Mouse (Mus musculus) thymus, postnatal 36 days (tissue): ENCODE results near the gene Kcnip2.
A peak's percentile ranks its signal among the peaks of the same experiment; 100 is the strongest.

Experiments used
- DNase-seq, 2 experiments: peaks; one replicate each; pipeline ENCODE4 v3.0.0; 2022; ENCODE audit warnings: mixed read lengths in 2 of 2

Gene Kcnip2

DNA sequence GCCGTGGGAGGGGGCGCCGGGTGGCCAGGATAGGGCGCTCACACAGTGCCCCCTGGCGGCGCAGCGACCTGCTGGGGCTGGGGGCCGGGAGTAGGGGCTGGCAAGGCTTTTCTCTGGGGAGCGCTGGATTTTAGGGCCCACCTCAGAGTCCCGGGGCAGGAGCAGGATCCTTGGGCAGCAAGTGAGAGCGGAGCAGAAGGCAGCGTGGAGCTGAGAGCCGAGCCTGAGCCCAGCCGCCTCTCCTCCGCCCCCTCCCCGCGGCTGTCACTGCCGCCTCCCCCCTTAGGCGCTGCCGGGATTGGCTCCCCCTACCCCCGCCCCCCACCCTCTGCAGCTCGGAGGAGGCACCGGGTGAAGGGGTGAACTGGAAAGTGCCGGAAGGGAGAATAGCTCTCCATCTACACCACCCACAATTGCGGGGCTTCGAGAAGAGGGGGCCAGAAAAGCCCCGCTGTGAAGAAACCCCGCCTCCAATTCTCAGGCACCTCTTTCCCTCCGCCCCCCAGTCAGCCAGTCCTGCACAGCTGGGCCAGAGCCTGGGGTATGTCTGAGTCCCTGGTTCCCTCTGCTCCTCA lies at the start of gene Kcnip2:
TSS of gene Kcnip2 (minus strand) at position 231 of the 575 bp plus-strand sequence.
- DNase-seq = peak; percentile 58 to 69

DNA sequence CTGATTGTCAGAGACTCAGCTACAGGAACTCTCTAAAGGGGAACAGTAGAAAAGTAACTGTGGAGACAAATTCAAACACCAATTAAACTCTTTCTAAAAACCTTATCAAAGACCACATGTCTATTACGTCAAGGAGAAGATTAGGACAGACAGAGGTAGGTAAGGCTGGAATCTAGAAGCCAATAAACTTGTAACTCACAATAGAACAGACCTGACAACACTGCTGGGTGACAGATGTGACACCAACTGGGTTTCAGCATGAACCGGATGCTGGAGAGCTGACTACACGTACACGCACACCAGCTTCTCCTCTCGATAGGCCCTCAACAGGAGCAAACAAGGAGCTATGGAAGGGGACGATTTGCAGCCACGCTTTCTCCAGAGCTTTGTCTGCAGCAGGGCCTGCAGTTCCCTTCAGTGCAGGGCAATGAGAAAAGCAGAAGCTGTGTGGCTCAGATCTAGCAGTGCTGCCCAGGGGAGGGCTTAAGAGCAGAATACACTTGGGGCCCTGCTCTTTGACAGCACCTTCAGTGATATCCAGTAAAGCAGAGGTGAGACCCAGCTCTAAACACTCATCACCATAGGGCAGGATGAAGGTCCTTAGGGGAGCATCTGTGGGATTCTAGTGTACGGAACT lies 39.5 kb upstream of the Kcnip2 start:
- no peak for DNase-seq

DNA sequence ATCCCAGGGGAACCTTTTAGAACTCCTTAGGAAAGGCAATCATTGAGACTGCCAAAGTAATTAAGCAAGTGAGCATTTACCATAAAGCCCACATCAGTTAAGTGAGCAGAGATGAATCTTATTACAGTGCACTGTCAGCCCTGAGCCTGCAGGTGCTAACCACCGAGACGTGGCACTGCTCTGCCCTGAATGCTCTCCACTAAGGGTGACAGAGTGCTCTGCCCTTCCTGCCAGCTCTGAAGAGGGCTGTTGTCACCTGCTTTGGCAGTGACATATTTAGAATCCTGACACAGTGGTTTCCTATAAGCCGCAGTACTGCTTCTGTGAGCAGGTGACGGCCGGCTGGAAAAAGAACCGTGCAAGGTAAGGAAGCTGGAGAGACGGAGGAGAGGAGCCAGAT lies 38.7 kb upstream of the Kcnip2 start:
- DNase-seq = peak; percentile 54 to 74

DNA sequence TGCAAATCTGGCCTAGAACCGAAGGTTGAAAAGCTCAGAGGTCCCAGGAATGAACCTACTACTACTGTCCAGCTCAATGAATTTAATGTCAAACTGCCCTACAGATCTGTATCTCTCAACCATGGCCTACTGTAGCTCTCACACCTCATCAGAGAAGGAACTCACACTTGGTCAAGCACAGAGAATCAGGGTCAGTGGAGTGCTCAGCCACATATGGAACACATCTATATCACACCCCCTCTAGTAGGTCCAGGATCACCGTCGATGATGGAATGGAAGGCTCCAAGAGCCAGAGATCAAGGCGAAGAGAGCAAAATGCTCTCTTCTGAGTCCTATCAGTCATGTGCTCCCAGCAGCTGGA lies 31.9 kb upstream of the Kcnip2 start:
- DNase-seq = no peak

DNA sequence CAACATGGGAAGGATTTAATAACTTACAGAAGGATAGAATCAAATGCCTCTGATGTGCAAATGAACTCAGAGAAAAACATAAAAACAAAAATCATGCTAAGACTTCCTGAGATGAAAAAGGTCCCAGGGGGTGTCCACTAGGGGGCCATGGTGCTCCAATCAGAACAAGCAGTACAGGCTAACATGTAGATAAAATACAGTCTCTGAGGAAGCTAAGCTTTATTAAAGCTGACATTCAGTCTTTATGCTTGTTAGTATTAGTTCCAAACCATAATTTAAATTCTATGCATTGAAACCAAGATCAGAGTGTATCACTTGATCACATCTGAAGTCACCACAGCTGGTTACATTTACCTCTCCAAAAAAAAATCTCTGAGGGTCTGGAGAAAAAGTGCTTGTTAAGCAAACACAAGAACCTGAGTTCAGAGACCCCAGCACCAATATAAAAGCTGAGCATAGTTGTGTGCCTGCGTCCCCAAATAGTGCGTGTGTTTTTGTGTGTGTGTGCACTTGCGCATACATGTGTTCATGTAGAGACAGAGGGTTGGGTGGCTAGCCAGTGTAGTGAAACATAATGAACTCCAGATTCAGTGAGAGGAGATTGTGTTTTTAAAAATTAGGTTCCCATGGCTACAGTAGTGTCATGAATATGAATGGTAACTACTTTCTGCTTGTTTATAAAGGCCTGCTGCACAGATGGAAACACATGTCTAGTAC lies 31.3 kb upstream of the Kcnip2 start:
- DNase-seq = peak; percentile 33 to 41

DNA sequence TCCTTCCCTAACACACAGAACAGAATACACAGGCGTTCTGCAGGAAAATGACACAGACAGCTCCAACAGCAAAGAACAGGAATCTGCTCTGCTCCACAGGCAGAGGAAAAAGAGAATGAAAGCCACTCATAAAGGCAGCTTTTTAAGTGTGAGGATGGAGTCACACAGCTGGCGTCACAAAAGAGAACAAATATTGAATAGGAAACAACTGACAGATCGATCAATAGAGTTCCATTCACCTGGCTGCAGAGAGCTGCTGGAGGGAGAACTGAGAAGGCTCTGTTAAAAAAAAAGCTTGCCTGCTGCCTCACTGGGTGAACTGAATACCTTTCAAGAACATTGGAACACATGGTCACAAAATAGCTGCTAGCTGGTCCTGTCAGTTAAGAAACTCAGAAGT lies 28.3 kb upstream of the Kcnip2 start:
- DNase-seq = no peak

DNA sequence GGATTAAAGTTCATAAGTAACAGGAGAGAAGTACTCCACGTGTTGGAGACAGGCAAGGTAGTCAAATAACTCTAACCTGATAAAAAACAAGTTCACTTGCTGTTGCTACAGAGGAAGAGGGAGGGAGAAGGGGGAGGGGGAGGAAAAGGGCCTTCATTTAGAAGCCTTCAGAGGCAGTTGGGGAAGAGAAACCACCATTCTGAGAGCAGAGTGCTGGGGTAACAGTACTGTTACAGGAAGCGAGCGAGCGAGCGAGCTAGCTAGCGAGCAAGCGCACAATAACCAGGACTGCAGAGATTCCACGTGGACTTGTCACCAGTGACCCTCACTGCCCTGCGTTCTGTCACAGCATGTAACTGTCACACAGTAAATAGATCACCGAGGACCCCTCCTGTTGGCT lies 27.6 kb upstream of the Kcnip2 start:
- DNase-seq = peak; percentile 44 to 57

DNA sequence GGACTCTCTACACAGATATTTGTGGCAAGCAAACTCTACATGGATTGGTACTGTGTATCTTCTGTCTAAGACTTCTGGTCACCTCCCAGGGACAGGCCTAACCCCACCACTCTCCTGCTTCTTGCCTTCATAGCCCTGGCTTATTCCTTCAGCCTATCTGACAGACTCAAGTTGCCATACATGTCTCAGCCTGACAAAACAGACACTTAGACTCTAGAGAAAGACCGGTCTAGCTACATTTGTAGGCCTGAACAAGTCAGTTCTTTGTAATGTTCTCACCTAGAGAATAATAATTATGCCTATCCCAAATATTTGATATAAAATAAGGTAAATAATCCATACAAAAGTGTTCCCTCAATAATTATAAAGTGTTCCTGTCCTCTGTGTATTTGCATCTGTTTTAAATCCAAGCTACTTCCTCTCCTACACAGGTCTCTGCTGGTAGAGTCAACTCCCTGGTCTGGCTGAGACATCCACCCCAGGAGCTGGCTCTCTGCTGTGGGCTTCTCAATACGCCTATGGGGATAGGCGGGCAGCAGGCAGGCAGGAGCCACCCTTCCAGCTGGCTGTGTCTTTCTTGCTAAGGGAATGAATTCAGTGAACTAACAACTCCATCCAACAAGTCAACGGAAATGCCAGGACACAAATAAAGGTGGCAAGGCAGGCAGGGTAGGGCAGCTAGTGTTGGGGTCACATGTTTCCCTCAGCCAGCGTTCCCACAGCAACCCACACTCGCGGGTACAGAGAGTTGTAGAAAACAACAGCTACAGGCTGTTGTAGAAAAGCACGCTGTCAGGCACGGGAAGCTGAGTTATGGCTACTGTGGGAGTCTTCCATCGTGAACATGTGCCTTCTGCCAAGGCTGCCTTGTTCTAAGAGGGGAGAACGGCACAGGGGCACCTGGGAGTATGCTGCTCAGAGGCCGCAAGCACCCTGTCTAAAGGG lies 21.5 kb upstream of the Kcnip2 start:
- DNase-seq = no peak

DNA sequence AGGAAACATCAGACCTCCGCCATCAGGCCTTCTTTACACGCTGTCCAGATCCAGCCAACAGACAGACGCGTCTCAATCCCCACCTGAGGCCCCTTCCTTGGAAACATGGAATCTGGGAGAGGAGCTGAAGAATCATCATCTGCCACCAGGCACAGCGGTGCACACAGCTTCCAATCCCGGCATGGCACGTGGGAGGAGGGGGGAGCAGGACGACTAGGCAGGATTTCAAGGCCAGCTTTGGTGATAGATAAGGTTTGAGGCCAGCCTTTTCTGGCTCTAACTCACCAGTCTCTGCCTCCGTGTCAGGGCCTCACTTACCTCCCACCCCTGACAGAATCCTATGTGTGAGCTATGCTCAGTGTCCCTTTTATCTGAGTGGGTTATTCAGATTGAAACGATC lies 19.6 kb upstream of the Kcnip2 start:
- no peak for DNase-seq

DNA sequence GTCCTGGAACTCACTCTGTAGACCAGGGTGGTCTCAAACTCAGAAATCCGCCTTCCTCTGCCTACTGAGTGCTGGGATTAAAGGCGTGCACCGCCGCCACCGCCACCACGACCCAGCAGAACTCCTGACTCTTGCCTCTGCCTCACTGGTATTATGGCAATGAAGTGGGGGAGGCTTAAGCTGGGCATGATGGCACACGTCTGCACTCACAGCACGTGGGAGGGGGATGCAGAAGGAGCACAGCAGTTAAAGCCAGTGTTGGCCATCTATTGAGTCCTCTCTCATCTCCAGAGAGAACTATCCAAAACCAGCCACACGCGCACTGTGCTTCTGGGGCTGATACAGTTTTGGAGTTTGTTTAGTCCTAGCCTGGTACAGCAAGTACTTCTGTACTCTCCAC lies 17.8 kb upstream of the Kcnip2 start:
- no peak for DNase-seq

DNA sequence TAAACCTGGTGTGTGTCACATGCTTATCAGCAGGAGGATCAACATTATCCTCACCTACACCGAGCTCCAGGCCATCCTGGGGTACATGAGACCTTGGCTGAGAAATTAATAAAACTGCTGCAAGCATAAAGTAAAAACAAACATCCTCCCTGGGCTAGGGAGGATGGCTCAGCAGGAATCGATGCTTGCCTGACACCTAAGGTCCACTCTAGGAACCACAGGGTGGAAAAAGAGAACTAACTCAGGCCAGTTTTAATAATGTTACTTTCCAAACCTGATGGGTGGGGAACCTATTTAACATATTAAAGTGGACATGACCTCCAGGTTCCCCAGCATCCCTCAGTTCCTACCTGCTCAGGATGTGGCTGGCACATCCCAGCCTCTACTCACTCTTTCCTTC lies 14.8 kb upstream of the Kcnip2 start:
- DNase-seq = no peak

DNA sequence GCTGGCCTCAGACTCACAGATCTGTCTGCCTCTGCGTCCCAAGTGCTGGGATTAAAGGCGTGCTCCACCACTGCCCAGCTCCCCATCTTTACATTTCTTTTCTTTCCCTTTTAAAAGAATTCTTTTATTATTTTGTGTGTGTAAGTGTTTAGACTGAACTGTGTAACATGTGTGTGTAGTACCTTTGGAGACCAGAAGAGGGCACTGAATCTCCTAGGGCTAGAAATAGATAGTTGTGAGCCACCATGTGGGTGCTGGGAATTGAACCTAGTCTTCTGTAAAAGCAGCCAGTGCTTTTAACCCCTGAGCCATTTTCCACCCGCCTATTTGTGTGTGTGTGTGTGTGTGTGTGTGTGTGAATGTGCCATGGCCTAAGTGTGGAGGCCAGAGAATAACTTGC lies 11.9 kb upstream of the Kcnip2 start:
- DNase-seq = no peak

DNA sequence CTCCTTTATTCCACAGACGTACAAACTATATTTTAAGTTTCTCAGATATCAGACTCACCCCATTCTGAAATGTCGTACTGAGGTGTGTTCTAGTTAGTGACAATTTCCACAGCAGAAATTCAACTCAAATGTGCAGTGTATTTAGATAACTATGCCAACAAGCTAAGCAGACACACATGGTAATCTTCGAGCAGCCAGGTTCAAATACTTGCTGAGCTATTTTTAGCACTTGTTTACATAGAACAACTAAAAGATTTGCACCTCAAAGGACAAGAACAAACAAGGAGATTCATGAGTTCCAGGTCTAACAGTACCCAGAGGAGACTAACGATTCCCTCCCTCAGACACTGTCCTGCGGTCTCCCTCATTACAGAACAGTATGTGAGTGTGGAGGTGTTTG lies 11.3 kb upstream of the Kcnip2 start:
- no peak for DNase-seq

DNA sequence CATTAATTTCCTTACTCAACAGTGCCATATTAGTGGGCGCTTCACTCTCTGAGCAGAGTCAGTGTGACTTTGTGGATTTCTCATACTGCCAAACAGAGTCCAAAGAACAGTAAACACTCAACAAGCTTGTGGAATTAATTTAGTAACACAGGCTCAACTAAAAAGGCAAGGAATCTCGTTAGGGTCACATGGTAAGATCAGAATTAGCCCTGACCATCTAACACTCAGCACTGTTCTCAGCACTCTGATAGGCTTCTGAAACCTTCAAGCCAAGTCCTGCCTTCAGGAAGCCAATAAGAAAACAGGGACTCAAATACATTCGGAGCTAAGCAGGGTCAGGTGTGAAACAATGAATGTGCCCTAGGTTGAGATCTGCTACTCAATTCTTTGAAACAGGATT lies 10.3 kb upstream of the Kcnip2 start:
- no peak for DNase-seq

DNA sequence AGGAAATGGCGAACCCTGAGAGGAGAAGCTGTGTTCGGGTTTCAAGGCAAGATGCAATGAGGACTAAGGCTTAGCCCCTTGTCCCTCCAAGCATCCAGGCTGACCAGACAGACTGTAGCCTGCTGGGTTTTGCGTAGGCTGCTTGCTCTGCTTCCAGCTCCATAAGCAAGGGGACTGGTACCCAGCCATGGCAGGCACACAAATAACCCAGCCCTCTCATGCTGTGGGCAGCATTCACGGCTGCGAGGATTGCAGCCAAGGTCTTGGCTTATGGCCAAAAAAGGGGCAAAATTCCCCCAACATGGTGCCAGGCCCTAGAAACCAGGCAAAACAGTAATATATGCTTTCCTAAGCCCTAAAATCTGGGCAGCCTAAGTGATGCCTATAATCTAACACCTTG lies 6.0 kb upstream of the Kcnip2 start:
- DNase-seq = no peak

DNA sequence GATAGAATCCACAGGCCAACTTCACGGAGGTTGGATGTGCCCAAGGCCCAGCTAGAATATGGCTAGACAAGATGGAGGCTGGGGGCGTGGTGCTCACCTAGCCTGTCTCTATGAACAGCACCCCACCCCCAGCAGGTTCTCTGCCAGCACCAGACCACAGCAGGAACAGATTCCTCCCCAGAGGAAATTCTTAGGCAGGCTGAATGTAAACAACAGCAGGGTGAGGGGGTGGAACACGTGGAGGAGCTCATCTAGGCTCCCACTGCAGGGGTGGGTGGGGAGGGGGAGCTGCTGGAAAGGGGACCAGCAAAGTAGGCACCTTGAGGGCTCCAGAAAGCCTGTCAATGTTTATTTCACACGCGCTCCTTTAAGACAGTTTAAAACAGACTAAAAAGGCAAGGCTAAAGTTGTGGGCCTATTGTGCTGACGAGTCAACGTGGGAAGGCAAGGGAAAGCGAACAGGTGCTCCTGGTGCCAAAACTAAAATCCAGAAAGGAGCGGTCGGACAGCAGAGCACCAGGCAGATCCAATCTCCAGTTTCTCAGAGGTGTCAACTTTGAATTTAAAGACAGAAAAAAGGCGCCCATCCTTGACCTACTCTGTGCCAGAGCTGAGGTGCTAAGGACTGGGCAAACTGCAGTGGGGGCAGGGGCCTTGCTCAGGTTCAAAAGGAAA lies 2.1 kb upstream of the Kcnip2 start:
- no peak for DNase-seq

DNA sequence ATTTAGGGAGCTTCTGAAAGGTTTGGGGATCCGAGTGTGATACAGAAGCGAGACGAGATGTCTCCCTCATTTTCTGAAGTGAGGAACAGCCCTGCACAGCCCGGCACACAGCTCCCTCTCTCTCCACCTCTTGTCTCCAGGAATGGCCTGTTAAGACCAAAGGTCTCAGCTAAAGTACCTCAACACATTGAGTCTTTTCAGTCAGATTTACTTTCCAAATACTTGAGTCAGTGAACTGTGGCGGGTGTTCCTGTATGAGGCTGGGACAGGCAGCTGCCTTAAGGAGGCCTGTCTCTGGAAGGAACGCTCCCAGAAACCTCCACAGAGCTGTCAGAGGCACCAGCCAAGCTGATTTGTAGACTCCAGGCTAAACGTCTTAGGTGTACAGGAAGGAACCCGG lies 866 bp upstream of the Kcnip2 start:
- no peak for DNase-seq

DNA sequence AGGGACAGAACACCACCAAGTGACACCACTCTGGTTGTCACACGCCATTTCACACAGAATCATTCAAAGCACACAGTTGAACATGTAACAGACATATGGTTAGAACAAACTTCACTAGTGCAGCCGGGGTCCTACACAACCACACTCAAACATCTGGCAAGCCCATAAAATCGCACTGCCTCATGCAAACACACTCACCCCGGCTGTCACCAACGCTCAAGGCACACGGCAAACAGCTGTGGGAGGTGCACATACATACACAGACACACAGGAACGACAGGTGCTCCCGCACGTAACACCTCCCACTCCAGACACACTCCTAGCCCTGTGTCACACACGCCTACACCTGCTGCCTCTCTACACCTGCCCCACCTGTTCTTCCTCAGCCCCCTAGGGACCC lies 691 bp downstream of the Kcnip2 start:
- DNase-seq = no peak

DNA sequence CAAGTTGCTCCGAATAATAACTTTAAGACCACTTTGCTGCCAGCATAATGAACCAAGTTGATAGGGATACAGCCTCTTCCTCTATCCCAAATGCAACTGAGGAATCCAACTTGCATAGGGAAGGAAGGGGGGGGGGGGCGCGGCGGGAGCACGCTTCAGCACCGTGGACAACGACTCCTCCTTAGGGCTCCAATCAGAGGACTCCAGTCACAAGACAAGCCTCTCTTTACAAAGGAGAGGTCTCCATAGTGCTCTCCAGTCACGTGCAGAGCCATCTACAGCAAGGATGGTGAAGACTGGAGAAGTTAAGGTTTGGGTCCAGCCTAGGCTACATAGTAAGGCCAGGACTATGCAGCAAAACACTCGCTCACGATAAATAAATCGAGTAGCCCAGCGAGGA lies 2.1 kb downstream of the Kcnip2 start:
- DNase-seq = no peak

DNA sequence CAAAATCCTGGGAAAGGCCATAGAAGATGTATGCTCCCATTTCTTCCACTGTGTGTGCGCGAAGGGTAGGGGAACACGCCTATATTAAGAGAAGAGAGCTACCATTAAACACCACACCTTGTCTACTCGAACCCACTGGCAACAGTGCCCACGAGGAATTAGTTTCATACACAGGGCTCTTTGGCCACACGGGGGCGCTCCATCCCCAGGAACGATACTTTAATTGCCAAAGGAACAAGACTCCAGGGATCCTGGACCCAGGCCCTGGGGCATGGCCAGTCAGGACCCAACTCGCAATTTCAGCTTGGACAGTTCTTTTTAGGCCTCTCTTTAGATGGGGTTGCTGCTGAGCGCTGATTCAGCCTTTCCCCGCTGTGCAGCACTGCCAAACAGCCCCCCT lies 2.6 kb downstream of the Kcnip2 start:
- DNase-seq = peak; percentile 74 to 83

DNA sequence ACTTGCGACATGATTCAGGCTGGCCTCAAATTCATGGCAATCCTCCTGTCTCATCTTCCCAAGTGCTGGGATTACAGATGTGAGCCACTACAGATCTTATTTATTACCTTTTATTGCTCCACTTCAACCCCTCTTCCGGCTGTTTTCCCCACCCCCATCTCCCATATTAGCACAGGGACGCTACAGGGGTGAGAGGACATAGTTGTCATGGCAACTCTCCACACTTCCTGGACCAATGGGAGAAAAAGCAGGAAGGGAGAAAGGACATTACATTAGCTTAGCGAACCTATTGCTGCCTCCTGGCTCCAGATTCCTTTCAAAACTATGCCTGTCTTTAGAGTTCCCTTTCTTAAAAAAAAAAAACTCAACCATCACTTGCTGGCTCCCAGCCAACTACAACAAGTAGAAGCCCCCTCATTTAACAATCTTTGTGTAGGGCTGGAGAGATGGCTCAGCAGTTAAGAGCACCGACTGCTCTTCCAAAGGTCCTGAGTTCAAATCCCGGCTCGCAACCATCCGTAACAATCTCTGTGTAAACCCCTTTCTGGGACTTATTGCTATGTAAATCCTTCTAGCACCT lies 3.1 kb downstream of the Kcnip2 start:
- DNase-seq = no peak

DNA sequence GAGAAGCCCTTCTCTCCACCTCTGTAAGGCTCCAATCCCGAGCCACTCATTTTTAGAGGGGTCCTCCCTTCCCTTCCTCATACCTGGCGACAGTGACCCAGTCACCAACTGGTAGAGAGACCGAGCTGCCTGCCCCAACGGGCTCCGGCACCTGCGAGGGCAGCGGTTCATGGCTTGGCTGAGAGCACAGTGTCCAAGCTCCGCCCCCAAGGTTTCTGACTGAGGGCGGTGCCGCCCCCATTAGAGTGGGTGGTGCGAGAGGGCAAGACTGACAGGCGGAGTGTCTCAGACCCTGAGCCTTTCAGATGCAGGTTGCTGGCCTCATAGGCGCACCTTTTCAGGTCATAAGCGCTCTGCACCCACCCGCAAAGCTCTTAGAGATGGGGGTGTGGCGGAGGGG lies 3.7 kb downstream of the Kcnip2 start:
- peak; percentile 65 to 73 for DNase-seq
